Mouse (Mus musculus) lung, postnatal 14 days (tissue): ENCODE data around the gene Zfp512b.

Source experiments
- DNase-seq: peaks from one replicate; pipeline ENCODE4 v3.0.0; 2021

The Zfp512b gene

GRCm38 (mm10) chr2:181589011-181589731, 3.4 kb downstream of the Zfp512b start:
- no peak for DNase-seq

DNA sequence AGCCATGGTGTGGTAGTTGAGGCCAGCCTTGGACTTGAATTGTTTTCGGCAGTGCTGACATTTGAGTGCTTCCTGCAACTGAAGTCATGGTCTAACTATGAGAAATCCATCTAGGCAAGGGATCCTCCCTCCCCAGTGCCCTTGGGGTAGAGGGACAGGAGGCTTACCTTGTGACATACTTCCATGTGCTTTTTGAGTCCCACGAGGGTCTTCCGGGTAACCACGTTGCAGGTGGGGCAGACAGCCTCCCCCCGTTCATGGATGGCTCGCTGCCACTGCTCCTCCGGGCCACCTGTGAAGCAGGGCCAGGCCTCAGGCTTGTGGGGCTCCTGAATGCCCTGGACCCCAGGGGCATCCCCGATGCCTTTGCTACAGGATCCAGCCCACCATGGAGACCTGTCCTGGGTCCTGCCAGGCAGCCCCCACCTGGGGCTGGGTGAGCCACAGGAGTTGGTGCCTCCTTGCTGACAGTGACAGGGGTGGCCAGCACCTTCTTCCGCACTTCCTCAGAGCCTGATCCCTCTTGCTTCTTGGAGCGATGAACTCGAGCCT, 4.3 kb downstream of the Zfp512b start:
- no peak for DNase-seq

DNA sequence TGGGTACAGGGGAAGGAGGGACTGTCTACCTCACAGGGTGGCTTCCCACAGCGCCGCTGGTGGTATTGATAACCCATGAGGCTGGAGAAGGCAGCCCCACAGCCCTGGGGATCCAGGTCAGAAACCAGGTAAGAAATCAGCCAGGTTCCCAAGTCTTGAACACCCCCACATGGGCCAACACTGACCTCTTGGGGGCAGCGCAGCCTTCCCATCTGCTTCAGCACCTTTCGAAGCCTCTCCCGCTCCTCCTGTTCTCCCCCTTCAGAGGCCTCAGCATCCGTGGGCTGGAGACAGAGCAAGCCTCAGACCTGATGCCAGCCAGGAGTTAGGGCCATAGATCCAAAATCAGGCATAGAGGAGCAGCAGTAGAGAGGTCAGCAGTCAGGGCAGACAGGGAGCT, 4.8 kb downstream of the Zfp512b start:
- DNase-seq, result no peak

DNA sequence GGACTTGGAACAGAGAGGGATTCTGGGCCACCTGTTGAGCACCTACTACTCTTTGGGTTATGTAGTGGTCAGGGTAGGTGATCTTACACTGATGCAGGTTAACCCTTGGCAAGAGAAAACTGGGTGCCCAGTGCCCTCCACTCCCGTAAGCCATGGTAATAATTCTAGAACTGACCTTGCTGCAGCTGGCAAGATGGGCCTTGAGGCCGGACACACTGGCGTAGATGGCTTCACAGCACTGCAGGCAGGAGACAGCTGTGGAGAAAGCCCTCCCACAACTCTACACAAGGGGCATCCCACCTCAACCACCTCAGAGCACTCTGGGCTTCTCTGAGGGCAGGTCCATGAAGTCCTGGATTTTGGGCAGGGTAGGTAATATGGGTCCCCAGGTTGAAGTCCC, 6.5 kb downstream of the Zfp512b start:
- DNase-seq, result no peak

DNA sequence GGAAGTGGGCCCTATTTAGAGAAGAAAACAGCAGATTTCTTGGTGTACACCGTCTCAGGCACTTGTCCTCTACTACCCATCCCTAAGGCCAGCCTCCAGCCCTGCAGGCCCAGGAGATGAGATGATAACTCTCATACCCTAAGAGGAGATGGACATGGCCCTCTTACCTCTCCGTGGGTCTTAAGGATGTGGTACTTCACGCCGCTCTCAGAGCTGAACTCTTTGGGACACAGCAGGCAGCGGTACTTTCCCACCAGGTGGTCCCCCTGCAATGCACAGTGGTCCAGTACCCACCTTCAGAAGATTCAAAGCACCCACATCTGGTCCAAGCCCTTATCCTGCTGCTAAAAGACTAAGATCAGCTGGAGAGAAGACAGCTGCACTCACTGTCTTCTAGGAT, 7.1 kb downstream of the Zfp512b start:
- no peak for DNase-seq

DNA sequence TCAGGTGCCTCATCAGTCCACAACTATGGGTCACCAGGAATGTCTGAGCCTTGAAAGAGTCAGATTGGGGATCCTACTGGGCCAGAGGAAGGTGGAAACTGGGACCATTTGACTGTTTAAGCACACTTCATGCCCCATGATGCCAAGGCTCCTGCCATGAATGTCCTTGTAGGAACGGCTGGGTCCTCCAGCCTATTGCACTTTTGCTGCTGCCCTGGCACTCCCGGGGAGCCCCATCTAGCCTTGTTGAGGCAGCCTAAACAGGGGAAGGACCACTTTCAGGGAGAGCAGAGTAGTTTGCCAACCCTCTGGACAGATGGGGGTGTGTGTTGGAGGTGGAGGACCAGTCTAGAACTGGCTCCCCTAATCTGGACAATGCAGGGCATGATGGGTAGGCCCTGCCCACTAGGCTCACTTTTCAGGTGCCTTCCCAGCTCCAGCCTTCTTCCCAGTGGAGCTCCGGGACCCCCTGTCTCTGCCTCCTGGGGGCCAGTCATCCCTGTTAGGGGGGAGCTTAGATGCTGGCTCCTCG, 8.1 kb downstream of the Zfp512b start, which contains the start of gene Uckl1:
TSS of gene Uckl1 (minus strand) at position 482 of the 532 bp plus-strand sequence.
- DNase-seq, result no peak

DNA sequence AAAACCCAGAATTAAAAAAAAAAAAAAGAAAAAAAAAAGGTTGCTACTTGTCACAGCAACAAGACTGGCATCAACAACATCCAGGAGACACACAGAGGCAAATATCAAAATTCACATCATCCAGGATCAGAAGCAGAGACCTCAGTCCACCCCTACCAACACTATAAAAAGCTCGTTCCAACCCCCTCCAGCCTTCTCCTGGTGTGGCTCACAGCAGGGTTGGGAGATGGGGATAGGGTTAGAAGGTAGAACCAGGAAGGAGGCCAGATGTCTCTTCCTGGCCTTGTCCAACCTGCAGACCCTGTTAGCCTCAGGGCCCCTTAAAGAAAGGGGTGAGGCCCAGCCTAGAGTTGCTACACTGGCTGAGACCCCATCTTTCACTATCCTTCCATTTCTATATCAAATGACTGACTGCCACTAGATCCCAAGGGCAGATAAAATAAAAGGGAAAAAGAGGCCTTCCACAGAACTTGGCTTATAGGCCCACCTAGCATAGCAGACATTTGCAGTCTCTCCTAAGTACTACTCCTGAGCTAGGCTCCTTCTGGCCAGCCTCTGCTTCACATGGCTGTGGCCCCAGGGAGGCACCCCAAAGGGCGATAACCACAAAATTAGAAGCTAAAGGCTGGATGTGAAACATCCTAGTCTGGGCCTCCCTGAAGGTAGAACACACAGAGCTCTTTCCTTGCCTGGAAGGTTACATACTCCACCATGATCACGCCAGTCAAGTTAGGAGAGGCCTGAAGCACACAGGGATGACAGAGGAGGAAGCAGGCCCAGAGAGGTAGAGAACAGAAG, 8.9 kb downstream of the Zfp512b start:
- no peak for DNase-seq

DNA sequence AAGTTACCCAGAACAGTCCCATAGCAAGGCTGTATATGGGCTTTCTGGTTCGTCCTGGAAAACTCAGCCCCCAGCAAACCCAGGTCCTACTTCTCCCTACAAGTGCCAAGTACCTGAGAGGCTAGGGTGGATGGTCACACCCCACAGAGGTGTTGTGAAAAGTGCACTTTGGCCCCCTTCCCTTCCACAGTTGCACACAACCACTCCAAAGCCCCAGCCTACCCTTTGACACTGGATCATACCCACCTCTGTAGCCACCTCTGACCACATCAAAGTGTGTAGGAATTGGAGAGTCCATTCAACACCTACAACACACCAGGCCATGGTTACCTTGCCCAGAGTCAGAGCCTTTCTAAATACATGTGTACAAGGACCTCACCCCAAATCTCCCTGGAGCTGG, 9.7 kb downstream of the Zfp512b start:
- DNase-seq, result no peak

GRCm38 (mm10) chr2:181582358-181582757, 10.2 kb downstream of the Zfp512b start:
- no peak for DNase-seq

- DNase-seq, result peak; percentile 87
Measured at GRCm38 (mm10) chr2:181581402-181582120, 11.0 kb downstream of the Zfp512b start.

DNA sequence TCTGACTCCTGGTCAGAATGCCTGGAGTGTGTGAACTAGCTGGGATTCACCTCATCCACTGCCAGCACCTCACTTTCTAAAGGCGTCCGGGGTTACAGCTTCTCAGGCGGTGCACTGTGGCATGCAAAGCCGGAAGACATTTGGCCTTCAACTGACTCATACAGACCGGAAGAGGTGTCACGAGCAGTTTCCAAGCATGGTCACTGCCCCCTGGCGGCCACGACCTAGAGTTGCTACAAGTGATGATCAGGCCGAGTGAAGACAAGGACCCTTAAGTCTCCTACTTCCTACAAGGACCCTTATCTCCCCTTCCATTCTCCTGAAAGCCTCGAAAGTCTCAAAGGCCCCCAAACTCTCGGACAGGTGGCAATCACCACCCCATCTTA, 11.6 kb downstream of the Zfp512b start:
- DNase-seq, result peak; percentile 86

GRCm38 (mm10) chr2:181580131-181580772, 12.4 kb downstream of the Zfp512b start:
- DNase-seq, result no peak

DNA sequence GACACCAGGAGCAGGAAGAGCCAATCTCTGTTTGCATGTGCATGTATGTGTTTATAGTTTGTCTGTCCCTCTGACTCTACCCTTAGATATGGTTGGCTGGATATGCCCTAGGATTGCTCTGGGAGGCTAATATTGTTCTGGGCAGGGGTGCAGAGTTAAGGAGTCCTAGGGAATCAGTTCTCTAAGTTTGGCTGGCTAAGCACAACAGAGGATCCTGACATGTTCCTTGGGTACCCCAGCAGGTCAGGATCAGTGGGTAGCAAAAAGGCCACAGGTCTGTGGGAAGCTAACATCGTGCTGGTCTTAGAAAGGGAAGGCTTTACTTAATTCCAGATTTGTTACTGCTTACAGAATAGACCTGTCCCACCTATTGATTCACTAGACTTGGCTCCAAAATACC, 12.9 kb downstream of the Zfp512b start:
- no peak for DNase-seq

DNA sequence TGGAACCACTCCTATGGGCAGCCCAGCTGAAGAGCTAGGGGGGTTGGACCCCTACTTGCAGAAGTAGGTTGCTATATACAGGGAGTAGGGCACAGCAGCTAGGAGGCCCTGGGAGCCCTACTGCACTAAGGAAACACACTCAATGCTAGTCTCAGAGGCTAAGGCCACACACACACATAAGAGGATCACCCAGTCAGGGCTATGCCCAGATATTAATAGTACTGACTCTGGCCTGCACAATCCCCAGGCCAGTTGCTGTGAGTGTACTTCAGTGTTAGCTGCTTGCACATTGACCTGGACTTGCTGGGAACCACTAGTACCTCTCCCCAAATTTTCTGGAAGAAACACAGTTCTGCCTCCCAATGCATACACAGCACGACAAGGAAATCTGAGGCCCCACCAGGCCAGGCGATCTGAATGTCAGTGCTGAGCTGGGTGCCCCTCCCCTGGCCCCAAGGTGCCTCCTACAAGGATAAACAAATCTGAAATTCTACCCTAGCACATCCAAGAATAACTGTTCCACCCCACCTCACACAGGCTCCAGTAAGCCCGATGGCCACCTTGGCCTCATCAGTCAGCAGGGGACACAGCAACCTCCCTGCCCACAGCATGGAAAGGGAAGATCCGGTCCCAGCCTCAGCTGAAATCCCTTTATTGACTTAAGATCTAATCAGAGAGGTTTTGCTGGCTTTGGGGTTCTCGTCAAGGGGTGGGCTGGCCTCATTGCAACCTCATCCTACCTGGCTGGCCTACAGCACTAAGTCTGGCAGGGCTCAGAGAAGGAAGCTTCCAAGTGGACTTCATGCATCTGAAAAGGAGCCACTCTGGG, 13.6 kb downstream of the Zfp512b start:
- DNase-seq, result no peak

- DNase-seq, result no peak
Measured at GRCm38 (mm10) chr2:181577981-181578581, 14.5 kb downstream of the Zfp512b start.

- DNase-seq, result no peak
Measured at GRCm38 (mm10) chr2:181577126-181577525, 15.5 kb downstream of the Zfp512b start.

- DNase-seq, result no peak
Measured at GRCm38 (mm10) chr2:181576613-181577012, 16.0 kb downstream of the Zfp512b start.

DNA sequence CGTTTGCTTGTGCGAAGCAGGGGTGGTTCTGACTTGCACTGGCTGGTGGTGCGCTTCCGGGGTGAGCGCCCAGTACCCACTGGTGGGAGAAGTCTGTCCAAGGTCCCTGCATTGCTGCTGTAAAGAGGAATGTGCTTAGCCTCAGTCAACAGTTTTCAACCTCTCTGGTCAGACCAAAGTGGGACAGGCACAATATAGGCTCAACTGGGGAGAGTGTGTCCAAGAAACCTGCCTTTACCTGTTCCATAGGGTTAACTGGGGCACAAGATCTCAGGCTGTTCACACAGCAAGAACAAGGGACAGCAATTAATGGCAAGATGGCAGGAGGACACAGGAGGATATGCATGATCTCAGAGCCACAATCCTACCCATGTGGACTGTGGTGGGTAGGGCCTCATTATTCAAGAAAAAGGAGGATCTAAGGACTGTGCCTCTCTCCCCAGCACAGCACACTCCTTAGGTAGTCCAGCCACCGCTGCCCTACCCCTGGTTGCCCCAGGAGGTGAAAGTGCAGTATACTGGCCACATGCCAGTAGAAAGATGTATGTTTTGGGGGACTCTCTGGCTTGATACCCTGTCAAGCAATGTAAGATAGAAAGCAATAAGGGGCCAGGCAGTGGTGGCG, 17.6 kb downstream of the Zfp512b start:
- DNase-seq, result no peak

DNA sequence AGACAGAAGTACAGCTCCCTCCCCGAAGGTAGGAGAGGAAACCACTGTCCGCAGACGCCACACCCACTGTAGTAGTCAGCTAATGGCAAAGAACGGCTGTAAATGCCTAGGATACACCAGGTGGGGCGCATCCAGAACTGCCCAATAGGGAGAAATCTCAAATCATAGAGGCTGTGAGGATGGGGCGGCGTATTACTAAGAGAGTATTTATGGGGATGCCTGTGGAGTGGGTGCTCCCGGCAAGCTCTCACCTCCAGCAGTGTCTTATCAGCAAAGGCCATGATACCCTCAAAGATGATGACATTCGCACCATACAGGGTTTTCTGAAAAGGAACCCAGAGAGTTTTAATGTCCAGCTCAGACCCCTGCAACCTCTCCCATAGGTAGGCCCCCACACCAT, 18.6 kb downstream of the Zfp512b start:
- DNase-seq, result no peak
